Mouse (Mus musculus) midbrain, embryonic 14.5 days (tissue): ENCODE results near the gene Nabp1. TPM values are rescaled to one million over a fixed set of nuclear protein-coding genes. Genes with fewer than 3 reads are reported as not detected.

ENCODE experiments used
- ATAC-seq: fragments of 200-750 bp; cut with Nextera tagmentation; 2 replicates; pipeline ENCODE4 v1.8.0; 2017; ENCODE audit warnings: moderate number of reproducible peaks, moderate library complexity; ENCODE audit not compliant: low FRiP score, low TSS enrichment
- DNase-seq: peaks from one replicate; pipeline ENCODE4 v3.0.0-alpha.2; 2015
- H3K27ac ChIP-seq: fragments of 300-500 bp; sonication (generic); replicated peaks from 2 replicates; pipeline ENCODE4 v1.5.1; 2014; ENCODE audit warnings: mild to moderate bottlenecking, low read depth, low read length, moderate library complexity
- H3K27me3 ChIP-seq: fragments of 300-500 bp; sonication (generic); 2 replicates; pipeline ENCODE4 v1.6.1; 2014; ENCODE audit warnings: low read length, control low read depth, mixed read lengths; ENCODE audit not compliant: control insufficient read depth, insufficient read depth
- H3K36me3 ChIP-seq: fragments of 300-500 bp; sonication (generic); 2 replicates; pipeline ENCODE4 v1.6.1; 2014; ENCODE audit warnings: low read length, control low read depth; ENCODE audit not compliant: control insufficient read depth, insufficient read depth
- H3K4me1 ChIP-seq: fragments of 300-500 bp; sonication (generic); 2 replicates; pipeline ENCODE4 v1.6.1; 2014; ENCODE audit warnings: mild to moderate bottlenecking, antibody characterized with exemption, low read length, control low read depth; ENCODE audit not compliant: control insufficient read depth, insufficient read depth
- H3K4me2 ChIP-seq: fragments of 300-500 bp; sonication (generic); 2 replicates; pipeline ENCODE4 v1.6.1; 2014; ENCODE audit warnings: mild to moderate bottlenecking, low read length, moderate library complexity
- H3K4me3 ChIP-seq: fragments of 300-500 bp; sonication (generic); replicated peaks from 2 replicates; pipeline ENCODE4 v1.5.1; 2014; ENCODE audit warnings: low read depth, low read length
- H3K9ac ChIP-seq: fragments of 300-500 bp; sonication (generic); replicated peaks from 2 replicates; pipeline ENCODE4 v1.6.1; 2014; ENCODE audit warnings: mild to moderate bottlenecking, low read length, moderate library complexity
- H3K9me3 ChIP-seq: fragments of 300-500 bp; sonication (generic); 2 replicates; pipeline ENCODE4 v1.6.1; 2016; ENCODE audit warnings: low read length, control low read depth, mixed read lengths; ENCODE audit not compliant: control insufficient read depth
- WGBS: fragments of 180-500 bp; shearing (Covaris S2); extraction: QIAGEN DNeasy Blood & Tissue Kit; methylation state at CpG from one replicate; pipeline ENCODE4 v1.1.7; 2014; 5-methylcytosine and 5-hydroxymethylcytosine counted together
- polyA plus RNA-seq: library from polyadenylated mRNA; unstranded; fragments of >200 nt; fragmentation: Nextera tagmentation; extraction: Ambion mirVana; gene quantifications from 2 replicates; pipeline ENCODE4 v1.2.1, GENCODE M21; 2014

Gene Nabp1
- polyA plus RNA-seq, 1 experiment from 2014 or later: 11.3 TPM

GRCm38 (mm10) chr1:51477656-51478081 lies 556 bp downstream of the Nabp1 start:
- peak; percentile 47 for ATAC-seq
- Histone ChIP-seq H3K4me1 (no peaks in the 10 kb centered on the region), H3K9ac (peak overlapping the region; percentile 64), H3K27ac (peak overlapping the region; percentile 78), H3K9me3 (no peaks in the 10 kb centered on the region), H3K27me3 (no peaks in the 10 kb centered on the region), H3K4me3 (peak overlapping the region; percentile 69), H3K4me2 (peak overlapping the region; percentile 99), H3K36me3 (no peaks in the 10 kb centered on the region)
- DNase-seq: peak; percentile 37
- WGBS: under 1% methylated on average over 25 of the region's 25 CpGs

- WGBS: 88% methylated on average over 1 of the region's 1 CpGs
- no peak for ATAC-seq
- H3K27me3 ChIP-seq: no peaks in the 10 kb centered on the region
- H3K4me3 ChIP-seq: no peak overlapping the region
- DNase-seq: no peak
- H3K27ac ChIP-seq: no peak overlapping the region
- no peaks in the 10 kb centered on the region for H3K4me1 ChIP-seq
- no peaks in the 10 kb centered on the region for H3K36me3 ChIP-seq
- no peaks in the 10 kb centered on the region for H3K9me3 ChIP-seq
- no peak overlapping the region for H3K9ac ChIP-seq
- no peak overlapping the region for H3K4me2 ChIP-seq
Measured at GRCm38 (mm10) chr1:51476405-51476804, 1.8 kb downstream of the Nabp1 start.

- DNase-seq: no peak
- H3K4me2 ChIP-seq: no peak overlapping the region
Measured at GRCm38 (mm10) chr1:51468077-51468476, 10.1 kb downstream of the Nabp1 start.

GRCm38 (mm10) chr1:51467181-51467580 lies 11.0 kb downstream of the Nabp1 start:
- H3K27me3 ChIP-seq: no peaks in the 10 kb centered on the region
- no peak for ATAC-seq
- H3K27ac ChIP-seq: no peak overlapping the region
- no peaks in the 10 kb centered on the region for H3K9me3 ChIP-seq
- no peak for DNase-seq
- no peak overlapping the region for H3K4me2 ChIP-seq
- no peaks in the 10 kb centered on the region; the same call in 1 of the 2 replicates for H3K36me3 ChIP-seq
- no peaks in the 10 kb centered on the region for H3K4me1 ChIP-seq
- 94% methylated on average over 5 of the region's 5 CpGs for WGBS
- no peak overlapping the region for H3K4me3 ChIP-seq
- H3K9ac ChIP-seq: no peak overlapping the region

More at GRCm38 (mm10) chr1:51468077-51468476, 10.1 kb downstream of the Nabp1 start:
- WGBS: 77% methylated on average over 2 of the region's 2 CpGs
- no peaks in the 10 kb centered on the region; the same call in 1 of the 2 replicates for H3K36me3 ChIP-seq
- H3K27ac ChIP-seq: no peak overlapping the region
- H3K4me3 ChIP-seq: no peak overlapping the region
- H3K4me1 ChIP-seq: no peaks in the 10 kb centered on the region
- no peak for ATAC-seq
- no peaks in the 10 kb centered on the region for H3K27me3 ChIP-seq
- H3K9me3 ChIP-seq: no peaks in the 10 kb centered on the region
- H3K9ac ChIP-seq: no peak overlapping the region

- Histone ChIP-seq H3K4me2 (no peak overlapping the region), H3K36me3 (no peaks in the 10 kb centered on the region; the same call in 1 of the 2 replicates), H3K9me3 (no peaks in the 10 kb centered on the region), H3K27me3 (no peaks in the 10 kb centered on the region), H3K9ac (no peak overlapping the region), H3K4me3 (no peak overlapping the region), H3K4me1 (no peaks in the 10 kb centered on the region), H3K27ac (no peak overlapping the region)
- 44% methylated on average over 1 of the region's 1 CpGs for WGBS
- ATAC-seq (no peak), DNase-seq (peak; percentile 57)
Measured at GRCm38 (mm10) chr1:51466385-51466784, 11.8 kb downstream of the Nabp1 start.

- no peaks in the 10 kb centered on the region for H3K4me1 ChIP-seq
- DNase-seq (no peak), ATAC-seq (no peak)
- no peak overlapping the region for H3K27ac ChIP-seq
- no peaks in the 10 kb centered on the region; the same call in 1 of the 2 replicates for H3K36me3 ChIP-seq
- WGBS: 40% methylated on average over 2 of the region's 2 CpGs
- H3K4me2 ChIP-seq: no peak overlapping the region
- no peak overlapping the region for H3K9ac ChIP-seq
- H3K27me3 ChIP-seq: no peaks in the 10 kb centered on the region
- no peak overlapping the region for H3K4me3 ChIP-seq
- no peaks in the 10 kb centered on the region for H3K9me3 ChIP-seq
Measured at GRCm38 (mm10) chr1:51465285-51465684, 12.9 kb downstream of the Nabp1 start.

- Histone ChIP-seq H3K27ac (no peak overlapping the region), H3K4me2 (no peak overlapping the region), H3K36me3 (no peaks in the 10 kb centered on the region), H3K9me3 (no peaks in the 10 kb centered on the region), H3K27me3 (no peaks in the 10 kb centered on the region), H3K9ac (no peak overlapping the region), H3K4me1 (no peaks in the 10 kb centered on the region), H3K4me3 (no peak overlapping the region)
- ATAC-seq (no peak), DNase-seq (no peak)
- 91% methylated on average over 5 of the region's 5 CpGs for WGBS
Measured at GRCm38 (mm10) chr1:51463038-51463437, 15.2 kb downstream of the Nabp1 start.

GRCm38 (mm10) chr1:51458731-51459450 lies 19.3 kb downstream of the Nabp1 start:
- Histone ChIP-seq H3K4me3 (no peak overlapping the region), H3K27me3 (no peaks in the 10 kb centered on the region), H3K4me1 (no peaks in the 10 kb centered on the region), H3K4me2 (no peak overlapping the region), H3K9ac (no peak overlapping the region), H3K27ac (no peak overlapping the region), H3K36me3 (no peaks in the 10 kb centered on the region), H3K9me3 (no peaks in the 10 kb centered on the region)
- WGBS: 69% methylated on average over 10 of the region's 10 CpGs
- DNase-seq (peak; percentile 77), ATAC-seq (no peak)

- DNase-seq: no peak
- no peak overlapping the region for H3K4me3 ChIP-seq
- H3K9ac ChIP-seq: no peak overlapping the region
- ATAC-seq: no peak
- WGBS: 89% methylated on average over 6 of the region's 6 CpGs
- no peaks in the 10 kb centered on the region for H3K27me3 ChIP-seq
- no peaks in the 10 kb centered on the region for H3K36me3 ChIP-seq
- H3K27ac ChIP-seq: no peak overlapping the region
- H3K4me2 ChIP-seq: no peak overlapping the region
- H3K9me3 ChIP-seq: no peaks in the 10 kb centered on the region
- no peaks in the 10 kb centered on the region for H3K4me1 ChIP-seq
Measured at GRCm38 (mm10) chr1:51458089-51458488, 20.1 kb downstream of the Nabp1 start.
